Mouse (Mus musculus) embryonic fibroblast, embryonic 13.5 days (primary cell): ENCODE results near the gene Eif4b.
A peak's percentile ranks its signal among the peaks of the same experiment; 100 is the strongest.

Experiments
- CTCF ChIP-seq: IDR thresholded peaks from 2 replicates; pipeline ENCODE4 v1.5.1; 2011; ENCODE audit warnings: mild to moderate bottlenecking, control low read depth, low read length, moderate library complexity, borderline replicate concordance; ENCODE audit not compliant: insufficient read depth
- POLR2A ChIP-seq: IDR thresholded peaks from 2 replicates; pipeline ENCODE4 v1.6.1; 2011; ENCODE audit warnings: low read depth, mild to moderate bottlenecking, control low read depth, low read length, moderate library complexity

GRCm38 (mm10) chr15:102072963-102073558, 512 bp upstream of the Eif4b start:
- TF ChIP-seq POLR2A (0 out of 2 replicates have a peak, but pooled peaks have one; percentile 14), CTCF (no peak)
